Mouse (Mus musculus) heart, adult 2 months (tissue): ENCODE results near the gene Agrp.

Experiments
- CTCF ChIP-seq: fragments of 200-600 bp; IDR thresholded peaks from 2 replicates; pipeline ENCODE4 v1.8.1; 2022; ENCODE audit warnings: antibody characterized with exemption, mild to moderate bottlenecking, moderate library complexity
- POLR2A ChIP-seq: fragments of 200-500 bp; IDR thresholded peaks from 2 replicates; pipeline ENCODE4 v1.6.1; 2011; ENCODE audit warnings: mild to moderate bottlenecking, low read depth, low read length, control low read depth; ENCODE audit not compliant: insufficient read depth

DNA sequence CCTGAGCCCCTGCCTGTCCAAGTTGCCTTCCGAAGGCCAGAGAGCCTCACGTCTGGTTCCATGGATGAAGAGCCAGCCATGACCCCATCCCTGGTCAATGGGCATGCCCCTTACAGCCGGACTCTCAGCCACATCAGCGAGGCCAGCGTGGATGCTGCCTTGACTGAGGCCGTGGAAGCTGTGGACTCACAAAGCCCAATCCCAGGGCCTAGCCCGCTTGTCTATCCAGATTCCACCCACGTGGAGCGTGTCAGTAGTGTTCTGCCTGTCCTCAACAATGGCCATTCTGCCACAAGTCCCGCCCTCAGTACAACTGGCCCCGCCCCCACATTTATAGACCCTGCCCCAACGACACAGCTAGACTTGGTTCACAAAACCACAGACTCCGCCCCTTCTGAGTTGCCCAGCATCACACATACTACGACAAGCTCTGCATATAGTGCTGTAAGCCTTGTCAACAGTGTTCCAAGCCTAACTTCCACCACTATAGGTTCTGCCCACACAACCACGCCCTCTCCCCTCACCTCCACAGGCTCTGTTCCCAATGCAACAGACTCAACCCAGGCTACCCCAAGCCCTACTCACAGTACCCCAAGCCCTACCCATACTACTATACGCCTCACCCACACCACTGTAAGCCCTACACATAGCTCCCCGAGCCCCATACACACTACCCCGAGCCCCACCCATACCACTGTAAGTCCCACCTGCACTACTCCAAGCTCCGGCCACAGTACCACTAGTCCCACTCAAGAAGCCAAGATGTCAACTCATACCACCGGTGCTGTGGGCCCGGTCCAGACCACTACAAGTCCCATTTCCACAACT, 19.5 kb downstream of the Agrp start:
- TF ChIP-seq POLR2A: no peak; the same call in 1 of the 2 replicates
- TF ChIP-seq CTCF: no peak
